Mouse (Mus musculus) brain, embryonic 14.5 days (tissue): Measurements from ENCODE around the gene Ap1s1. TPM values are rescaled to one million over a fixed set of nuclear protein-coding genes. Genes with fewer than 3 reads are reported as not detected.

Experiments
- DNase-seq: peaks from one replicate; pipeline ENCODE4 v3.0.0-alpha.2; 2011; ENCODE audit warnings: low read depth
- CTCF ChIP-seq: fragments of 200-500 bp; IDR thresholded peaks from 2 replicates; pipeline ENCODE4 v1.5.1; 2012; ENCODE audit warnings: inconsistent platforms, mild to moderate bottlenecking, moderate library complexity, borderline replicate concordance; ENCODE audit not compliant: insufficient read depth, insufficient read length; ENCODE audit errors: extremely low read depth
- POLR2A ChIP-seq: fragments of 200-500 bp; IDR thresholded peaks from 2 replicates; pipeline ENCODE4 v1.6.1; 2012; ENCODE audit warnings: mild to moderate bottlenecking, inconsistent platforms, borderline replicate concordance; ENCODE audit not compliant: poor library complexity, insufficient read depth, insufficient read length, severe bottlenecking; ENCODE audit errors: extremely low read depth
- polyA plus RNA-seq: library from polyadenylated mRNA; depleted of rRNA; stranded (reverse); fragments of >200 nt; gene quantifications from 2 replicates; pipeline ENCODE4 v1.2.3, GENCODE M21; 2012; rRNA removed

Ap1s1 gene
- polyA plus RNA-seq, 1 experiment, result 163 TPM

- TF ChIP-seq CTCF, result no peak
- no peak for TF ChIP-seq POLR2A
Observed at GRCm38 (mm10) chr5:137007276-137007675, 38.7 kb downstream of the Ap1s1 start.

GRCm38 (mm10) chr5:137000612-137001011 lies 45.3 kb downstream of the Ap1s1 start:
- TF ChIP-seq POLR2A (no peak), CTCF (no peak)
- no peak for DNase-seq

More at GRCm38 (mm10) chr5:137007276-137007675, 38.7 kb downstream of the Ap1s1 start:
- no peak for DNase-seq

- no peak for TF ChIP-seq POLR2A
- no peak for TF ChIP-seq CTCF
- no peak for DNase-seq
Observed at GRCm38 (mm10) chr5:136999449-136999848, 46.5 kb downstream of the Ap1s1 start.

- TF ChIP-seq CTCF (no peak), POLR2A (no peak)
Observed at GRCm38 (mm10) chr5:136989801-136990200, 56.1 kb downstream of the Ap1s1 start.

GRCm38 (mm10) chr5:136988420-136988819 lies 57.5 kb downstream of the Ap1s1 start:
- peak; percentile 49 for DNase-seq
- TF ChIP-seq CTCF (no peak), POLR2A (no peak)

More at GRCm38 (mm10) chr5:136989801-136990200, 56.1 kb downstream of the Ap1s1 start:
- DNase-seq, result no peak

GRCm38 (mm10) chr5:136987934-136988271 lies 58.0 kb downstream of the Ap1s1 start, which contains the start of gene Znhit1:
Gene Znhit1 (minus strand): TSS chr5:136988021.
- TF ChIP-seq CTCF (no peak), POLR2A (no peak)
- peak; percentile 52 for DNase-seq

GRCm38 (mm10) chr5:136987138-136987933 lies 58.6 kb downstream of the Ap1s1 start:
- DNase-seq, result peak; percentile 77
- TF ChIP-seq POLR2A, result peak; percentile 50; the same call in 1 of the 2 replicates
- no peak for TF ChIP-seq CTCF

GRCm38 (mm10) chr5:136986695-136987137 lies 59.2 kb downstream of the Ap1s1 start, which contains the start of gene Plod3:
Gene Plod3 (plus strand): TSS chr5:136987019.
- DNase-seq, result peak; percentile 100
- peak; percentile 53; the same call in 1 of the 2 replicates for TF ChIP-seq POLR2A
- TF ChIP-seq CTCF, result no peak

Other genes with a start within 250 kb of the Ap1s1 start
- gene Col26a1, start 162.9 kb downstream of the Ap1s1 start, polyA plus RNA-seq, result 38.2 and 52.4 TPM in 2 replicates
- 56.2 and 58.2 TPM in 2 replicates for gene Ift22, start 138.0 kb downstream of the Ap1s1 start, polyA plus RNA-seq
- 316 and 348 TPM in 2 replicates for gene Fis1, start 92.9 kb downstream of the Ap1s1 start, polyA plus RNA-seq
- gene Cldn15, start 79.5 kb downstream of the Ap1s1 start, polyA plus RNA-seq, result 0.53 and 0.63 TPM in 2 replicates
- gene Plod3, start 59.1 kb downstream of the Ap1s1 start, polyA plus RNA-seq, result 75.0 and 81.7 TPM in 2 replicates
- 89.0 and 104 TPM in 2 replicates for gene Znhit1, start 58.1 kb downstream of the Ap1s1 start, polyA plus RNA-seq
- gene Vgf, start 19.7 kb downstream of the Ap1s1 start, polyA plus RNA-seq, result 6.7 and 9.3 TPM in 2 replicates
- gene Serpine1, start 26.1 kb upstream of the Ap1s1 start, polyA plus RNA-seq, result 2.1 and 2.6 TPM in 2 replicates
- 1.2 and 2.2 TPM in 2 replicates for gene Trim56, start 70.1 kb upstream of the Ap1s1 start, polyA plus RNA-seq
- gene Muc3, start 103.2 kb upstream of the Ap1s1 start, polyA plus RNA-seq, result 0.05 and 0.08 TPM in 2 replicates
- 0.87 and 1.4 TPM in 2 replicates for gene Muc3a, start 166.3 kb upstream of the Ap1s1 start, polyA plus RNA-seq
- gene Ache, start 241.4 kb upstream of the Ap1s1 start, polyA plus RNA-seq, result 18.8 and 32.5 TPM in 2 replicates
- 10.0 and 11.9 TPM in 2 replicates for gene Ufsp1, start 248.5 kb upstream of the Ap1s1 start, polyA plus RNA-seq